18 mouse cellular contexts compared by ENCODE assay signal in genomic region chr7:57803266-57803665, GRCm38 (mm10).
A peak's percentile ranks its signal among the peaks of the same experiment; 100 is the strongest.
DNase-seq lines count a peak whose midpoint lies in the region; ATAC-seq lines count a peak whose summit lies in the region.
"Had no signal": no experiment of that assay in that cellular context is flagged by ENCODE, and none has a peak within 500 bp of the region (broad histone marks: within the 10 kb centered on the region; RNA-seq: fewer than 3 reads in every experiment).

No protein-coding gene starts in this region.

- no peak; the same call in 1 of the 2 replicates for ATAC-seq in cerebellum, adult (ENCODE audit: insufficient number of reproducible peaks, low FRiP score, low TSS enrichment)
- ATAC-seq: CD4-positive, CD25-positive, alpha-beta regulatory T cell, adult 4 months; forebrain, embryonic 13.5 days; forebrain, embryonic 15.5 days; forebrain, postnatal 0 days; Patski had no signal

- peak; percentile 13 for DNase-seq in cerebellum, adult 11-12 months
- no peak for DNase-seq in cerebellum, adult 11 months
- DNase-seq in cerebellum, adult 9-10 months = peak; percentile 26
- peak; percentile 33 for DNase-seq in brain, adult 2 months (ENCODE audit: low read depth, low spot score)
- peak; percentile 11 to 52 for DNase-seq in cerebellum, postnatal 14 days
- DNase-seq in ovary, postnatal 10 days (ENCODE audit: low spot score) = no peak
- no peak for DNase-seq in urinary bladder, adult 2 months (ENCODE audit: low spot score)
- DNase-seq: adrenal gland, adult 2 months; adrenal gland, postnatal 10 days; adrenal gland, postnatal 25 days; B cell, adult 2 months; embryo, embryonic 11 days; forebrain, postnatal 0 days had no signal

Comparison
In these comparisons a context has a peak if more than half of its experiments do, and no peak if none do; other contexts are left out.
1. DNase-seq: peak in cerebellum, adult 11-12 months (single experiment), cerebellum, adult 9-10 months (single experiment), brain, adult 2 months (single experiment) and cerebellum, postnatal 14 days (2 of 2); none in cerebellum, adult 11 months (single experiment), ovary, postnatal 10 days (single experiment) and urinary bladder, adult 2 months (single experiment).